Mouse (Mus musculus) limb, embryonic 10.5 days (tissue): ENCODE results near the gene Timp2. TPM values are rescaled to one million over a fixed set of nuclear protein-coding genes. Genes with fewer than 3 reads are reported as not detected.
A peak's percentile ranks its signal among the peaks of the same experiment; 100 is the strongest.

Experiments used
- DNase-seq: peaks from one replicate; pipeline ENCODE4 v3.0.0-alpha.2; 2017; ENCODE audit warnings: low spot score
- H3K27ac ChIP-seq: fragments of 300-500 bp; sonication (generic); 2 replicates; pipeline ENCODE4 v1.5.1; 2016; ENCODE audit warnings: mild to moderate bottlenecking
- H3K27me3 ChIP-seq: fragments of 300-500 bp; sonication (generic); 2 replicates; pipeline ENCODE4 v1.6.1; 2016; ENCODE audit warnings: low read depth, mild to moderate bottlenecking; ENCODE audit not compliant: poor library complexity, severe bottlenecking
- H3K36me3 ChIP-seq: fragments of 300-500 bp; sonication (generic); 2 replicates; pipeline ENCODE4 v1.6.1; 2016; ENCODE audit warnings: mild to moderate bottlenecking, moderate library complexity
- H3K4me1 ChIP-seq: fragments of 300-500 bp; sonication (generic); 2 replicates; pipeline ENCODE4 v1.6.1; 2016
- H3K4me3 ChIP-seq: fragments of 300-500 bp; sonication (generic); 2 replicates; pipeline ENCODE4 v1.5.1; 2016; ENCODE audit warnings: mild to moderate bottlenecking, moderate library complexity
- H3K9me3 ChIP-seq: fragments of 300-500 bp; sonication (generic); replicated peaks from 2 replicates; pipeline ENCODE4 v1.6.1; 2016; ENCODE audit warnings: mild to moderate bottlenecking
- WGBS: fragments of 180-500 bp; shearing (Covaris S2); methylation state at CpG from one replicate; pipeline ENCODE4 v1.1.7; 2016; 5-methylcytosine and 5-hydroxymethylcytosine counted together
- polyA plus RNA-seq: library from polyadenylated mRNA; unstranded; fragments of >200 nt; fragmentation: Nextera tagmentation; extraction: Ambion mirVana; gene quantifications from 2 replicates; pipeline ENCODE4 v1.2.1, GENCODE M21; 2016

Timp2 gene
- polyA plus RNA-seq, 1 experiment from 2014 or later, result 49.6 TPM

DNA sequence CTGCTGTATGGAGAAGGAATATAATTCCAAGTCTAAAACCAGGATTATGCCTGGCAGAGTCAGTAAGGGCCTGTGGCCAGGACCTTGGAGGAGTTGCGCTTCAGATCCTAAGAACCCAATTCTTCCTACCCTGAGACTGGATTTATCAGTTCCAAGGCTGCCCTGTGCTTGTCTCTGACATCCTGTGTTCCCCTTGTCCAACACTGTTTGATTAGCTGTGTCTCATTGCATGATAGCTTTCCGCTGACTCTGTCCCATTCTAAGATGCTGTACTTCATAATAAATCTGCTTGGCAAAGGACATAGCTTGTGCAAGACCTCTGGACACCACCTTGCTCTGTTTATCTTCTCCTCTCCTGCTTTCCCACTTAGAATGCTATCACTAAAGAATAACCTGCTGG is 8.1 kb downstream of the Timp2 start:
- Histone ChIP-seq H3K4me3 (no peak overlapping the region), H3K27me3 (no peaks in the 10 kb centered on the region), H3K27ac (0 out of 2 replicates have a peak overlapping the region, but pooled peaks have one; percentile 1), H3K4me1 (peaks cover 55% of the 10 kb centered on the region), H3K9me3 (no peaks in the 10 kb centered on the region), H3K36me3 (peaks cover 24% of the 10 kb centered on the region)
- WGBS, result 99% methylated on average over 2 of the region's 2 CpGs
- no peak for DNase-seq

DNA sequence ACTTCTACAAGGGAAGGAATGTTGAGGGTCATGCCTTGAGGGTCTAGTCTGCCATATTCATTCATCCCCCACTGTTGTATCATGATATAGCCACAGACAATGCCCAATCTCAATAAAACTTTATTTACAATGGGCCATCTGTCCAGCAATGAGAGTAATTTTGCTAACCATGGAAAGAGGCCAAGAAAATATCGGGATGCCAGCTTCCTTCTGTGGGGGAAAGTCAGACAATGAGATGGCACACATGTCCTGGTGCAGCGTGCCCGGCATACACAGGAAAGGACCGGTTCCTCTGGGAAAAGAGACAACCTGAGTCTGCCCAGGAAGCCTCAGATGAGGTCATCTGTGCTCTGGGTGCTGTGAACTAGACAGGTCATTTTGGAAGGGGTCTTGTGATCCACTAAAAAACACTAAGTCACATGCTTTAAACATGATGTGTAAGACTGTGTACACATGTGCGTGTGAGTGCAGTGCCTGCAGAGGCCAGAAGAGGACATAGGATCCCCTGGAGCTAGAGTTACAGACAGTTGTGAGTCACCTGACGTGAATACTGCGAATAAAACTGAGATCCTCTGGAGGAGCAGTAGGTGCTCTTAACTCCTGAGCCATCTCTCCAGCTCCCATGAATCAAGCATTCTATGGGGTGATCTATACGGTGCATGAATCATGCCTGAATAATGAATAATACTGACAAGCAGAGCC is 9.0 kb downstream of the Timp2 start:
- H3K27ac ChIP-seq, result no peak overlapping the region
- 93% methylated on average over 8 of the region's 8 CpGs for WGBS
- H3K9me3 ChIP-seq, result no peaks in the 10 kb centered on the region
- H3K4me1 ChIP-seq, result peaks cover 62% of the 10 kb centered on the region
- peaks cover 15% of the 10 kb centered on the region for H3K36me3 ChIP-seq
- no peak overlapping the region for H3K4me3 ChIP-seq
- H3K27me3 ChIP-seq, result no peaks in the 10 kb centered on the region
- no peak for DNase-seq

DNA sequence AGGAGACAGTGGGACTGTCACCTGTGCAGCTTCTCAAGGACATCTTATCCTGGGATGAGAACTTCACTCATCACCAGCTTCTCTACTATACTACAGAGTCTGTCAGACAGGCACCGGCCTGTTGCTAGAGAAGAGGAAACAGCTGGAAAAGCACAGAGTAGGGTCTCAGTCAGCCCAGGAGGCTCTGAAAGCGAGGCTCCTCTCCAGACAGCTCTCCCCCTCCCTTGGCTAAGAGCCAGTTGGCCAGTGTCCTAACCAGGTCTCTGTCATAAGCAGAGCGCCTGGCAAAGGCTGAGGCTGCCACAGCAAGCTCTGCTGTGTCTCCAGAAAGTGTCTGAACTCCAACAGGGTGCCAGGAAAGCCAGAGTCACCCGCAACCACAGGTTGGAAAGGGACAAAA is 9.8 kb downstream of the Timp2 start:
- DNase-seq, result no peak
- Histone ChIP-seq H3K4me1 (peaks cover 64% of the 10 kb centered on the region), H3K27me3 (no peaks in the 10 kb centered on the region), H3K4me3 (no peak overlapping the region), H3K36me3 (peaks cover 8% of the 10 kb centered on the region), H3K9me3 (no peaks in the 10 kb centered on the region), H3K27ac (peak overlapping the region; percentile 0; the same call in 1 of the 2 replicates)
- 84% methylated on average over 4 of the region's 4 CpGs for WGBS

DNA sequence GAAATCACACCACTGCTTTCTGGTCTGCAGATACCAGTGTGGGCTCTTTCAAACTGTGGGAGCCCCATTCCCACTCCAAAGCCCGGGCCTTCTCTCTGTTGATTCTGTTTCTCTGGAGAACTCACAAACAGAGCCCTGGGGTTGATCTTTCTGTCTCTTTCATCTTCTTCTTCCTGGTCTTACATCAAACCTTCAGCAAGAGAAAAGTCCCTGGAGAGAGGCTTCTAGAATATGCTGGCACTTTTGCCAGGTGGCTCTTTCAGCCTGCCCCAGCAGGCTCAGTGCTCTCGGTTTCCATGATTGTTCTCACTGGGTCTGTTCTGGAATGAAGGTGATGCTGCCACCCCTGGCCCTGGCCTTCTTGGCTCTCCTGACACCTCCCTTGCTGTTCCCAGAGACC is 11.9 kb downstream of the Timp2 start:
- WGBS, result 94% methylated on average over 2 of the region's 2 CpGs
- H3K4me1 ChIP-seq, result peaks cover 48% of the 10 kb centered on the region
- no peak overlapping the region for H3K4me3 ChIP-seq
- no peaks in the 10 kb centered on the region for H3K27me3 ChIP-seq
- DNase-seq, result no peak
- H3K9me3 ChIP-seq, result no peaks in the 10 kb centered on the region
- H3K27ac ChIP-seq, result no peak overlapping the region
- H3K36me3 ChIP-seq, result peaks cover 20% of the 10 kb centered on the region; the same call in 1 of the 2 replicates

DNA sequence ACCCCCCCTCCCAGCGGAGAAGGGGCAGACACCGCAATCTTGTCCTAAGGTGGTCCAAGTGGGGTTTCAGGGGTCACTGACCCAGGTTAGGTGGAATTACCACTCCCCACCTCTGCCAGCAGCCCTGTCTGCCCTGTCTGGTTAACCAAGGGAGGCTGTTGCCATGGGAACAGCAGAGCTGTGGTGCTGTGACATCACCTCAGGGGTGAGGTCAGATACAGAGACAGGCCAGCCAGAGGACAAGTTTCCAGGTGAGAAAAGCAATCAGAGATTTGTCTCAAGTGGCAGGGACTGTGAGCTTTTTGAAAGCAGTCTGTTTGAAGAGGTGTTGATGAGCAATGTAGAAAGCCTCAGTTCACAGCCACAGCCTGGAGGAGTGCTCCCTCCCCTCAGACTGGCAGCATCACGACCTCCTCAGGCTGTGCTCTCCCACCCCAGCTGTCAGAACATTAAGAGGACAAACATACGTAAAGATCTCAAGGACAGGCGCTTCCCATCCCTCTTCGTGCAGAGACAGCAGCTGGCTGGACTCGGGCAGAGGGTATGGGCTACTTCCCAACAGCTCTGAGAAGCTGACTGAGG is 13.0 kb downstream of the Timp2 start, which contains the start of gene Cep295nl:
Gene Cep295nl (minus strand): TSS at position 101 of the 582 bp plus-strand sequence.
- WGBS, result 32% methylated on average over 7 of the region's 7 CpGs
- H3K9me3 ChIP-seq, result no peaks in the 10 kb centered on the region
- H3K27ac ChIP-seq, result peak within 1 kb of the TSS; percentile 28; the same call in 1 of the 2 replicates
- DNase-seq, result peak; percentile 51
- H3K4me1 ChIP-seq, result peaks cover 40% of the 10 kb centered on the region
- no peaks in the 10 kb centered on the region for H3K27me3 ChIP-seq
- H3K36me3 ChIP-seq, result peaks cover 17% of the 10 kb centered on the region; the same call in 1 of the 2 replicates
- H3K4me3 ChIP-seq, result no peak within 1 kb of the TSS

DNA sequence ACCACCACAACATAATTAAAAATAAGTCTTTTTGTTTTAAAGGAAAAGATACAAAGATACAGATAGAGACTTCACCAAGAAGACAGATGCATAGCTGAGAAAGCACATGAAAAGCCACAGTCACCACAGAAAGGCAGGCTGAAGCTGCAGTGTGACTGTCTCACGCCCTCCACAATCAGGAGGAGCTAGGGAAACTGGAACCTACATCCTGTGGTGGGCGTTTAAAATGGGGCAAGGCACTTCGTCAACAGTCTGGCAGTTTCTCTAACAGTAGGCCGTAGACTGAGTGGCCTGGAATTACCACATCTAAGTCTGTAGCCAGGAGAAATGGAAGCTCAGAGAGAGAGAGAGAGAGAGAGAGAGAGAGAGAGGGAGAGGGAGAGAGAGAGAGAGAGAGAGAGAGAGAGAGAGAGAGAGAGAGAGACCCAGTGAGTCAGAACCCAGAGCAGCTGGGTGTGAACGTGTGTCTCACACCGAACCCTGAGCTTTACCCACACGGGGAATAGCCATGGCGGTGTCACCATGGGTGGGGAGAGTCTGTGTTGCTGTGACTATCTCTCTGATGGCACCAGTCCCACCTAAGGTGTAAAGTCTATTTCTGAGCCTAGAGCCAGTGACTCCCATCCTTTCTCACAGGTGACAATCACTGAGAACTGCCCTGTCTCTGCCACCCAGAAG is 17.9 kb downstream of the Timp2 start:
- Histone ChIP-seq H3K4me1 (peaks cover 15% of the 10 kb centered on the region), H3K27ac (no peak overlapping the region), H3K27me3 (no peaks in the 10 kb centered on the region), H3K4me3 (no peak overlapping the region), H3K36me3 (peaks cover 33% of the 10 kb centered on the region), H3K9me3 (no peaks in the 10 kb centered on the region)
- 72% methylated on average over 8 of the region's 8 CpGs for WGBS
- no peak for DNase-seq

DNA sequence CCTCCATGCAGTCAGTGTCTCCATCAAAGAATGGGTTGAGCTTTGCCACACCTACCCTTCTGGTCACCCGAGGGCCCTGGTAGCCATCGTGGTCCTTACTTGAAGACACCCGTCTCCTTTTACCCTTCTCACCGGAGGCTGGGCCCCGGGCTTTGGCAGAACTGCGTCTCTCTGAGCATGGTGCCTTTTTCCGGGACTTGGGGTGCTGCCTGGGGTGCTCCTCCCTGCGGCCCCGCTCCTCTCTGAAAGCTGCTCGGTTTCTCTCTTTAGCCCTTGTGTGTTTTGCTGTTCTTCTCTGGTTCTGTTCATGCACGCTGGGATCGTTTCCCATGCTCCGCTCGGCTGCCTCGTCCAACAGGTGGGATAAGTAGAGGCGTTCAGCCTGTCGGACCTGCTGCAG is 22.1 kb downstream of the Timp2 start:
- H3K4me3 ChIP-seq, result no peak overlapping the region
- no peaks in the 10 kb centered on the region for H3K27me3 ChIP-seq
- WGBS, result 90% methylated on average over 17 of the region's 17 CpGs
- no peaks in the 10 kb centered on the region for H3K9me3 ChIP-seq
- DNase-seq, result no peak
- peaks cover 4% of the 10 kb centered on the region for H3K4me1 ChIP-seq
- H3K27ac ChIP-seq, result no peak overlapping the region
- H3K36me3 ChIP-seq, result peaks cover 55% of the 10 kb centered on the region

DNA sequence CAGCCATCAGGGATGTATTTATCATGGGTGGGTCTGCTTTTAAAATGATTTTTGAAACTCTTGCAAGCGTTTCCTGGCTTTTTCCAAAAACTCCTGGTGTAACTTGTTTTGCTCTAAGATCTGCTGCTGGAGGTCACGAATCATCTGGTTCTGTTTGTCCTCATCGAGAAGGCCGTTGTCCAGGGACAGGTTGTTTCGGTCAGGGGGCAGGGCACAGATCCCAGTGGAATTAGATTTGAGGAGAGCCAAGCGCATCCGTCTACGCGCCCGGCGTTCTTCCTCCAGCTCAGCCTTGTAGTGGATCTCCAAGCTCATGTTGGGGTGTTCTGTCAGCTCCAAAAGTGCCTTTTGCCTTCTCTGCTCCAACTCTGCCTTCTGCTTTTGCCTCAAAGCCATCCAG is 23.2 kb downstream of the Timp2 start:
- H3K9me3 ChIP-seq, result no peaks in the 10 kb centered on the region
- peaks cover 64% of the 10 kb centered on the region for H3K36me3 ChIP-seq
- no peaks in the 10 kb centered on the region for H3K27me3 ChIP-seq
- H3K4me3 ChIP-seq, result no peak overlapping the region
- 90% methylated on average over 11 of the region's 11 CpGs for WGBS
- H3K27ac ChIP-seq, result peak overlapping the region; percentile 11; the same call in 1 of the 2 replicates
- no peak for DNase-seq
- H3K4me1 ChIP-seq, result peaks cover 14% of the 10 kb centered on the region

DNA sequence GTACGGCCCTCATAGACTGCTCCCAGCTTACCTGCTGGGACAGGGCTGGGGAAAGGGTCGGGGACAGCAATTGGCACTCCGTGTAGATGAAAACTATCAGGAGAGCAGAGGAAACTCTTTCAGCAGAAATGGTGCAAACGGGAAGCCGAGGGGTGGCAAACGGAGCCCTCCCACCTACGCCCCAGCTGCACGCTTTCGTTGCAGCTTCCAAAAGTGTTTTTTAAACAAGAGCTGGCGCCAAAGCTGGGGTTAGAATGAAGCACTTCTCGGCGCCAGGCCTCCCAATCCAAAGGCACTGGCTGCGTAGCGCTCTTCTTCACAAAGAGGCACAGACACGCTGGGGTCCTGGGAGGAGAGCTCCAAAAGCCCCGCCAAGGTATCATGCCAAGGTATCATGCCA is 24.8 kb downstream of the Timp2 start:
- 92% methylated on average over 16 of the region's 16 CpGs for WGBS
- H3K36me3 ChIP-seq, result peaks cover 70% of the 10 kb centered on the region

DNA sequence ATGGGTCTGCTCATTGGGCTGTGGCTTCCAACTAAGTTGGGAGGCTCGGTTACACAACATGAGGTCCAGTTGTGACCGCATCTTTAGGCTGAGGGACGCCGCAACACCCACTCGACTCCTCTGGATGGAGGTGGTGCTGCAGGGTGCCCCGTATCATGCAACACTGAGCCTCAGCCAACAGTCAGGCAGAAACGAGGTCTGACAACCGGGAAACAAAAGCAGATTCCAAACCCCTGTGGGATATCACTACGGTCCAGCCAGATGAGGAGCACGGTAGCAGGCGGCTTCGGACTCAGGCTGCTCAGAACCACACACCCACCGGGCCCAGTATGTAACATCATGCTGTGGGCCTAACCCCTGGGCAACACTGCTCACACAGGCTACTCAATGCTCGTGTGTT is 25.2 kb downstream of the Timp2 start:
- H3K4me1 ChIP-seq, result peaks cover 32% of the 10 kb centered on the region
- no peak for DNase-seq
- H3K9me3 ChIP-seq, result no peaks in the 10 kb centered on the region
- H3K27ac ChIP-seq, result no peak overlapping the region
- 97% methylated on average over 14 of the region's 14 CpGs for WGBS
- peaks cover 73% of the 10 kb centered on the region for H3K36me3 ChIP-seq
- H3K27me3 ChIP-seq, result no peaks in the 10 kb centered on the region
- no peak overlapping the region for H3K4me3 ChIP-seq

More for the DNA sequence above, 24.8 kb downstream of the Timp2 start:
- H3K9me3 ChIP-seq, result no peaks in the 10 kb centered on the region
- no peak for DNase-seq
- H3K27me3 ChIP-seq, result no peaks in the 10 kb centered on the region
- H3K4me1 ChIP-seq, result peaks cover 29% of the 10 kb centered on the region
- no peak overlapping the region for H3K27ac ChIP-seq
- no peak overlapping the region for H3K4me3 ChIP-seq

DNA sequence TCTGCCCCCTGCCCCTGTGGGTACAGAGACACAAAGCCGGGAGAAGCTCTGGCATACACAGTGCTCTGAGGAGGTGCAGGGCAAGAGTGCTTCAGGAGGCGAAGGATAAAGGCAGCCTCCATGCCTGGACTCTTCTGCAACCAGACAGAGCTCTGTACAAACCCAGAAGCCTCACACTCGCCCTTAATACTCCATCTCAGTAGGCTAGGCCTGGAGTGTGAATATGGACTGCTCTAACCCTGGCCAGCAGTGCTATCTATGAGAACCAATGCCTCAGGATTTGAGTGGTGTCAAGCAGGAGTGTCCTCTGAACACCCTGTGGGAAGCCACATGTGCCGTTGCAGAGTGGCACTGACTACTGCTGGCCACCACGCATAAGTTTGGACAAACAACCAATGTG is 26.6 kb downstream of the Timp2 start:
- Histone ChIP-seq H3K36me3 (peaks cover 69% of the 10 kb centered on the region), H3K9me3 (no peaks in the 10 kb centered on the region), H3K27ac (peak overlapping the region; percentile 83; the same call in 1 of the 2 replicates), H3K4me3 (no peak overlapping the region), H3K27me3 (no peaks in the 10 kb centered on the region), H3K4me1 (peaks cover 46% of the 10 kb centered on the region)
- no peak for DNase-seq
- 92% methylated on average over 5 of the region's 5 CpGs for WGBS

DNA sequence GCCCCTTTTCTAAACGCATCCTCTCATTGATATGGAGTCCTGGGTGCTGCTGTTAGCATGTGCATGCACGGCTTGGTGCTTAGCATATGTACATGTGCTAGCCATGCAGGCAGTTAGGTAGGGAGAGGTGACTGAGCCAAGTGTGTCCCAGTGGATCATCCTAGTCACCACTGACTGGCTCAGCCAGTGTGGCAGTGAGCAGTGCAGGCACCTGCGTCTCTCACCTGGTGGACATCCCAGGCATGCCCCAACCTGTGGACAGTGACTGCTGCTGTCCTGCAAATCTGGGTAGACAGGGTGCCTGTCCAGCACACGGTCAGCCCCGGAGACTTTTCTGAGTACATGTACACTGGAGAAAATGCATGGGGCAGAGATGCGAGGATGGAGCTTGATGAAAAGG is 27.0 kb downstream of the Timp2 start:
- peaks cover 50% of the 10 kb centered on the region for H3K4me1 ChIP-seq
- H3K4me3 ChIP-seq, result no peak overlapping the region
- WGBS, result 90% methylated on average over 6 of the region's 6 CpGs
- H3K36me3 ChIP-seq, result peaks cover 66% of the 10 kb centered on the region
- peak overlapping the region; percentile 83 for H3K27ac ChIP-seq
- no peaks in the 10 kb centered on the region for H3K27me3 ChIP-seq
- no peaks in the 10 kb centered on the region for H3K9me3 ChIP-seq
- no peak for DNase-seq
